ENCODE assay signal across 29 mouse cellular contexts in genomic region chr6:53965900-53966299, GRCm38 (mm10). TPM values are rescaled to one million over a fixed set of nuclear protein-coding genes. Genes with fewer than 3 reads are reported as not detected.
DNase-seq lines count a peak whose midpoint lies in the region; ATAC-seq and TF ChIP-seq lines count a peak whose summit lies in the region.
"Had no signal": no experiment of that assay in that cellular context is flagged by ENCODE, and none has a peak within 500 bp of the region (broad histone marks: within the 10 kb centered on the region; RNA-seq: fewer than 3 reads in every experiment).

No protein-coding gene starts in this region.

- TF ChIP-seq CTCF in hindbrain, postnatal 0 days (IDR thresholded peaks at IDR 0.05; ENCODE audit: low read depth), result no peak
- TF ChIP-seq CTCF in ES-Bruce4 (IDR thresholded peaks at IDR 0.05; ENCODE audit: low read depth, low read length), result no peak
- no peak for TF ChIP-seq CTCF in brain, embryonic 14.5 days (IDR thresholded peaks at IDR 0.05; ENCODE audit: borderline replicate concordance, extremely low read depth, insufficient read depth, insufficient read length)

- no peak for DNase-seq in hindbrain, embryonic 11.5 days (ENCODE audit: low spot score)
- no peak for DNase-seq in hindbrain, postnatal 0 days (ENCODE audit: low spot score)
- peak; percentile 27 for DNase-seq in brain, embryonic 14.5 days (ENCODE audit: low read depth)
- no peak for DNase-seq in midbrain, embryonic 14.5 days
- DNase-seq: adrenal gland, adult 8-10 months; cerebellum, adult 18-20 months; cerebellum, postnatal 25 days; gastrocnemius, adult 2 months; heart, postnatal 4 days; kidney, adult 9 months; kidney, postnatal 25 days; liver, embryonic 13.5 days; lung, adult 2 months; lung, postnatal 36 days; right cerebral cortex, postnatal 25 days; spleen, adult 18-20 months had no signal

- 0 out of 2 replicates have a peak, but pooled peaks cover 2% of the 10 kb centered on the region for H3K4me1 ChIP-seq in hindbrain, embryonic 11.5 days (replicated peaks; ENCODE audit: control insufficient read depth, insufficient read depth, low read length)
- peaks cover 13% of the 10 kb centered on the region; the same call in 1 of the 2 replicates for H3K4me1 ChIP-seq in hindbrain, postnatal 0 days (ENCODE audit: insufficient read depth, low read length)
- H3K4me1 ChIP-seq in ES-Bruce4 (ENCODE audit: control insufficient read depth, insufficient read depth, low read length), result no peaks in the 10 kb centered on the region
- H3K4me1 ChIP-seq in midbrain, embryonic 14.5 days (ENCODE audit: control insufficient read depth, insufficient read depth, low read length), result peaks cover 8% of the 10 kb centered on the region; the same call in 1 of the 2 replicates
- H3K4me1 ChIP-seq in heart, embryonic 12.5 days (replicated peaks), result peaks cover 7% of the 10 kb centered on the region
- H3K4me1 ChIP-seq: liver, embryonic 13.5 days had no signal

- no peak overlapping the region for H3K9ac ChIP-seq in hindbrain, embryonic 11.5 days (ENCODE audit: low read depth, low read length)
- no peak overlapping the region for H3K9ac ChIP-seq in hindbrain, postnatal 0 days (replicated peaks; ENCODE audit: low read length)
- no peak overlapping the region for H3K9ac ChIP-seq in ES-Bruce4 (ENCODE audit: low read depth, poor library complexity, severe bottlenecking)
- H3K9ac ChIP-seq in midbrain, embryonic 14.5 days (replicated peaks; ENCODE audit: low read length), result no peak overlapping the region
- H3K9ac ChIP-seq in heart, embryonic 12.5 days, result no peak overlapping the region
- H3K9ac ChIP-seq: embryonic facial prominence, embryonic 15.5 days; limb, embryonic 13.5 days; liver, embryonic 13.5 days had no signal

- H3K4me3 ChIP-seq in hindbrain, embryonic 11.5 days (ENCODE audit: low read depth, low read length), result no peak overlapping the region
- no peak overlapping the region for H3K4me3 ChIP-seq in hindbrain, postnatal 0 days (ENCODE audit: low read length)
- no peak overlapping the region for H3K4me3 ChIP-seq in ES-Bruce4 (ENCODE audit: low read depth, low read length)
- H3K4me3 ChIP-seq in midbrain, embryonic 14.5 days (replicated peaks; ENCODE audit: low read depth, low read length), result no peak overlapping the region
- no peak overlapping the region for H3K4me3 ChIP-seq in heart, embryonic 12.5 days
- H3K4me3 ChIP-seq: embryonic facial prominence, embryonic 15.5 days; gastrocnemius, adult 2 months; layer of hippocampus, adult 2 months; limb, embryonic 13.5 days; liver, embryonic 13.5 days; megakaryocyte, embryonic 14.5 days had no signal

- H3K36me3 ChIP-seq in hindbrain, embryonic 11.5 days (ENCODE audit: control insufficient read depth, insufficient read depth, low read length), result no peaks in the 10 kb centered on the region
- H3K36me3 ChIP-seq in hindbrain, postnatal 0 days (ENCODE audit: insufficient read depth, low read length), result no peaks in the 10 kb centered on the region
- no peaks in the 10 kb centered on the region for H3K36me3 ChIP-seq in ES-Bruce4 (ENCODE audit: control insufficient read depth, insufficient read depth, low read length, poor library complexity, severe bottlenecking)
- H3K36me3 ChIP-seq in midbrain, embryonic 14.5 days (ENCODE audit: control insufficient read depth, insufficient read depth, low read length), result no peaks in the 10 kb centered on the region
- H3K36me3 ChIP-seq in heart, embryonic 12.5 days, result no peaks in the 10 kb centered on the region
- H3K36me3 ChIP-seq: embryonic facial prominence, embryonic 15.5 days; G1E; limb, embryonic 13.5 days; liver, embryonic 13.5 days had no signal

- peak; percentile 64; the same call in 1 of the 2 replicates for TF ChIP-seq EP300 in ES-Bruce4 (IDR thresholded peaks at IDR 0.05; ENCODE audit: insufficient read depth, low read depth, low read length)

- H3K27ac ChIP-seq in hindbrain, embryonic 11.5 days (ENCODE audit: low read depth, low read length), result 0 out of 2 replicates have a peak overlapping the region, but pooled peaks have one; percentile 30
- no peak overlapping the region for H3K27ac ChIP-seq in hindbrain, postnatal 0 days
- no peak overlapping the region for H3K27ac ChIP-seq in ES-Bruce4 (ENCODE audit: insufficient read depth, low read length)
- H3K27ac ChIP-seq in midbrain, embryonic 14.5 days (replicated peaks; ENCODE audit: low read depth, low read length), result peak overlapping the region; percentile 21; the same call in 1 of the 2 replicates
- no peak overlapping the region for H3K27ac ChIP-seq in heart, embryonic 12.5 days (ENCODE audit: poor library complexity, severe bottlenecking)
- H3K27ac ChIP-seq: embryonic facial prominence, embryonic 15.5 days; gastrocnemius, adult 2 months; layer of hippocampus, adult 2 months; limb, embryonic 13.5 days; liver, embryonic 13.5 days had no signal

- no peak for ATAC-seq in hindbrain, embryonic 11.5 days (ENCODE audit: low FRiP score)
- no peak for ATAC-seq in hindbrain, postnatal 0 days
- no peak for ATAC-seq in midbrain, embryonic 14.5 days (ENCODE audit: low FRiP score, low TSS enrichment)
- ATAC-seq in heart, embryonic 12.5 days (ENCODE audit: insufficient number of reproducible peaks, low FRiP score), result no peak
- no peak for ATAC-seq in erythroid progenitor cell, adult 5-6 weeks (replicated peaks; ENCODE audit: low FRiP score, poor library complexity, severe bottlenecking)
- ATAC-seq: activated CD4-positive, CD25-positive, alpha-beta regulatory T cell, adult 4 months had no signal

- H3K9me3 ChIP-seq in hindbrain, embryonic 11.5 days (ENCODE audit: control insufficient read depth, low read length), result no peaks in the 10 kb centered on the region
- H3K9me3 ChIP-seq in hindbrain, postnatal 0 days (ENCODE audit: low read length), result no peaks in the 10 kb centered on the region
- H3K9me3 ChIP-seq in ES-Bruce4 (replicated peaks; ENCODE audit: control insufficient read depth, insufficient read depth, low read length, poor library complexity, severe bottlenecking), result no peaks in the 10 kb centered on the region
- H3K9me3 ChIP-seq in midbrain, embryonic 14.5 days (ENCODE audit: control insufficient read depth, low read length), result no peaks in the 10 kb centered on the region
- H3K9me3 ChIP-seq in heart, embryonic 12.5 days (replicated peaks), result no peaks in the 10 kb centered on the region
- H3K9me3 ChIP-seq: embryonic facial prominence, embryonic 15.5 days; liver, embryonic 13.5 days had no signal

- TF ChIP-seq POLR2A in ES-Bruce4 (IDR thresholded peaks at IDR 0.05; ENCODE audit: insufficient read depth, low read length), result no peak
- no peak for TF ChIP-seq POLR2A in brain, embryonic 14.5 days (IDR thresholded peaks at IDR 0.05; ENCODE audit: borderline replicate concordance, extremely low read depth, insufficient read depth, insufficient read length, poor library complexity, severe bottlenecking)

- no peaks in the 10 kb centered on the region for H3K27me3 ChIP-seq in hindbrain, embryonic 11.5 days (ENCODE audit: control insufficient read depth, insufficient read depth, low read length)
- H3K27me3 ChIP-seq in hindbrain, postnatal 0 days (ENCODE audit: insufficient read depth, low read length), result no peaks in the 10 kb centered on the region
- H3K27me3 ChIP-seq in ES-Bruce4 (ENCODE audit: control insufficient read depth, insufficient read depth, low read length, poor library complexity, severe bottlenecking), result no peaks in the 10 kb centered on the region
- H3K27me3 ChIP-seq in midbrain, embryonic 14.5 days (ENCODE audit: control insufficient read depth, insufficient read depth, low read length), result no peaks in the 10 kb centered on the region
- H3K27me3 ChIP-seq in heart, embryonic 12.5 days (replicated peaks), result no peaks in the 10 kb centered on the region
- H3K27me3 ChIP-seq: embryonic facial prominence, embryonic 15.5 days; limb, embryonic 13.5 days; liver, embryonic 13.5 days had no signal

- no peak overlapping the region for H3K4me2 ChIP-seq in hindbrain, embryonic 11.5 days (replicated peaks; ENCODE audit: low read depth, low read length)
- H3K4me2 ChIP-seq in hindbrain, postnatal 0 days (ENCODE audit: low read depth, low read length), result no peak overlapping the region
- H3K4me2 ChIP-seq in midbrain, embryonic 14.5 days (ENCODE audit: low read length), result no peak overlapping the region
- H3K4me2 ChIP-seq in heart, embryonic 12.5 days, result no peak overlapping the region
- H3K4me2 ChIP-seq: embryonic facial prominence, embryonic 15.5 days; limb, embryonic 13.5 days; liver, embryonic 13.5 days had no signal

- WGBS in hindbrain, embryonic 11.5 days, result 36% methylated on average over 5 of the region's 5 CpGs
- 45% methylated on average over 5 of the region's 5 CpGs for WGBS in hindbrain, postnatal 0 days
- WGBS in midbrain, embryonic 14.5 days, result 49% methylated on average over 5 of the region's 5 CpGs
- 39% methylated on average over 5 of the region's 5 CpGs for WGBS in heart, embryonic 12.5 days

RNA-seq across cellular contexts. Expression of gene Cpvl, which starts 12.6 kb away (rescaled TPM):
- polyA plus RNA-seq in hindbrain, embryonic 11.5 days (2014; fragmentation: Nextera tagmentation; extraction: Ambion mirVana), result 0.11 and 0.13 TPM in 2 replicates
- not detected in 2 replicates for total RNA-seq in hindbrain, postnatal 0 days (2014; rRNA removed)
- polyA plus RNA-seq in hindbrain, postnatal 0 days (2015; fragmentation: Nextera tagmentation; extraction: Ambion mirVana), result 0.15 and 0.19 TPM in 2 replicates
- polyA plus RNA-seq in ES-Bruce4 (2011; ENCODE audit: insufficient read depth, insufficient read length, low read depth, missing spikeins), result 0.46 TPM in 1 of 2 replicates, not detected in the other
- 0.08 TPM in 1 of 2 replicates, not detected in the other for polyA plus RNA-seq in brain, embryonic 14.5 days (2012; rRNA removed)
- 0.18 TPM in 1 of 2 replicates, not detected in the other for polyA plus RNA-seq in midbrain, embryonic 14.5 days (2014; fragmentation: Nextera tagmentation; extraction: Ambion mirVana)
- not detected in 2 replicates for polyA plus RNA-seq in heart, embryonic 12.5 days (2016; fragmentation: Nextera tagmentation; extraction: Ambion mirVana)
- total RNA-seq in erythroid progenitor cell, adult 5-6 weeks (2015; ENCODE audit: low replicate concordance), result not detected in 2 replicates
- total RNA-seq in erythroid progenitor cell, adult 5-6 weeks (2017; ENCODE audit: low replicate concordance), result not detected in 2 replicates
- total RNA-seq: adrenal gland, adult 8-10 months; G1E; gastrocnemius, adult 2 months; heart, adult 8-10 months; heart, postnatal 4 days; layer of hippocampus, adult 2 months had no signal
- polyA plus RNA-seq: activated CD4-positive, CD25-positive, alpha-beta regulatory T cell, adult 4 months; embryonic facial prominence, embryonic 15.5 days; G1E; heart, embryonic 16.5 days; intestine, embryonic 14.5 days; liver, embryonic 13.5 days; lung, adult 2 months; neural tube, embryonic 11.5 days had no signal

Comparison
In these comparisons a context has a peak if more than half of its experiments do, and no peak if none do; other contexts are left out.
1. H3K27ac ChIP-seq: peak in hindbrain, embryonic 11.5 days (single experiment) and midbrain, embryonic 14.5 days (single experiment); none in hindbrain, postnatal 0 days (single experiment), ES-Bruce4 (single experiment) and heart, embryonic 12.5 days (single experiment).